Mouse (Mus musculus) T-helper 2 cell (primary cell): ENCODE measurements around the gene Capzb.

Source experiments
- in situ Hi-C: fragments of 300-600 bp; cut with MboI, MseI; formaldehyde crosslinking; loops from one replicate; pipeline ENCODE4 v1.15.1; 2025; ENCODE audit warnings: high pct_unique_total_duplicates

Gene Capzb

DNA sequence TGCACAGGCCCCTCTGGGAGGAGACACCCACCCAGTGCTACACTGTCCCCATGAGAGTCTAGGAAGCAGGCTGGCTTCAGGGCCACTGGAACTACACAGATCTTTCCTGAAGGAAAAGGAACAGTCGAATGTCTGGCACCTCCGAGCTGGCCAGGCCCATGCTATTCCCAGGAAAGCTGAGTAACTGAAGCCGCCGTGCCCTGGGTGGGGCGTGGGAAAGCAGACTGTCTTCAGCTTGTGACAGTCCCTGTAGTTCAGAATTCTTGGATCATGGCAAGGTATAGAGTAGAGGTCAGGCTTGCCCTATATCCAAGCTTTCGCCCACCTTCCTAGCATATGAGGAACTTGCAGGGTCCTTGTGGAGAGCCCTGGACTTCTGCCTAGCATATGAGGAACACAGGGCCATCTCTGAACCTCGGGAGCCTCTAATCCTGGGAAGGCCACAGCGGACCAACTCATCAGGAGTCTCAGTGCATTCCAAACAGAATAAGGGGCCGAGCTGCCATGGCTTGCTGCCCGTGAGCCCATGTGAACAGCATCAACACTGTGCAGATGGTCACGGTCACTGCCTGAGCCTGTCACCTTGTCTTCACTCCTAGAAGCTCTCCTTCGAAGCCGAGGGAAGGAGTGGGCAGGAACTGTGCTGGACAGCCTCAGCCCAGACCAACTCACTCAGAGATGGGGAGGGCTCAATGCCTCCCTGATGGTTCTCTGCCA, 73.2 kb downstream of the Capzb start:
- in situ Hi-C loops = loop anchor here (25.0 kb wide), 1 partner anchor 179 kb away; the partner anchor contains the start of genes Htr6 and Nbl1

DNA sequence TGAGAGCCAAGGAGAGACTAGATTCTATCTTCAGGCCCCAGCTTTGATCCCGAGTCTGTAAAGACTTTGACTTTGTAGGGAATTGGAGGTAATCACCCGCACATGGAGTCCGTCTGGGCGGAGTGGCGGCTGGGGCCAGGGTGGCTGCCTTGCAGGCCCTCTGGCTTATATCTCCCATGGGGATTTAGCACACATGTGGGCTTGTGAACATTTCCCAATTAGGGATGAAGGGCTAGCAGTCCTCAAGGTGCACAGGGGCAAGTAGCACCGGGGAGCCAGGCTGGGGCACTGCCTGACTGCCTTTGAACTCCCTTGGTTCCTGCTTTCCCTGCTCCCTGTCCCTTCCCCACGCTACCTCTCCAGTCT, 73.8 kb downstream of the Capzb start:
- in situ Hi-C loops = loop anchor here (25.0 kb wide), 1 partner anchor 179 kb away; the partner anchor contains the start of genes Htr6 and Nbl1

DNA sequence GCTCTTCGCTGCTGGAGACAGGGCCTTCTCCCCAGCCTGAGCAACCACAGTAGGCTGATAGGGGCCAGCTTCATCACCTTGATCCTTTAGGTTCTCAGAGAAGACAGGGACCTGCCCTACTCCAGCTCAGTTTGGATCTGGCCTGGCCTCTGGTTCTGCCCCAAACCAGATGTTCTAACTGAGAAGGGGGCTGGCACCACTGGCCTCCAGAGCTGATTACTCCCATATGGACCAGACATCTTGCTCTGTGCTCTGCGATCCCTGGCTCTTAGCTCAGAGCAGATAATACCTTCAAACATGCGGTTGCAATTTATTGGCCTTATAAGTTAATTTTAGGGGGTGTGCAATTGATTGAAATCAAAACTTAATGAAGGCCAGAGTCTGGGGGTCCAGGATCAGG, 74.6 kb downstream of the Capzb start:
- in situ Hi-C loops = loop anchor here (25.0 kb wide), 1 partner anchor 180 kb away; the partner anchor contains the start of genes Htr6 and Nbl1

DNA sequence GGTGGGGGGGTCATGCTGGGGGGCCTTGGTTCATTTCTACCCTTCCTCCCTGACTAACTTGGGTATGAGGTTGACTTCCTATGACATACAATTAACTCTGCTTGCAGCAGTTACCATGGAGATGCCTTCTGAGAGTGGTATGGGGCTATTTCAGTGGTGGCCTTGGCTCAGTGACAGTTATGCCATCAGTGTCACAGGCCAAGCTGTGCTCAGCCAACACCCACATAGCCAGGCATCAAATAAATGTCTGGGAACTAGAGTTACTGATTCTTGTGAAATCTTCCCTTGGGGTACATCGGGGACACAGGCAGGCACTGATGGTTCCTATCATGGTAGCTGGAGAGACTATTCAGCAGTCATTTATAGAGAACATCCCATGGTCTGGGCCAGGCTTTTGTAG, 75.5 kb downstream of the Capzb start:
- in situ Hi-C loops = loop anchor here (25.0 kb wide), 1 partner anchor 181 kb away; the partner anchor contains the start of genes Htr6 and Nbl1

DNA sequence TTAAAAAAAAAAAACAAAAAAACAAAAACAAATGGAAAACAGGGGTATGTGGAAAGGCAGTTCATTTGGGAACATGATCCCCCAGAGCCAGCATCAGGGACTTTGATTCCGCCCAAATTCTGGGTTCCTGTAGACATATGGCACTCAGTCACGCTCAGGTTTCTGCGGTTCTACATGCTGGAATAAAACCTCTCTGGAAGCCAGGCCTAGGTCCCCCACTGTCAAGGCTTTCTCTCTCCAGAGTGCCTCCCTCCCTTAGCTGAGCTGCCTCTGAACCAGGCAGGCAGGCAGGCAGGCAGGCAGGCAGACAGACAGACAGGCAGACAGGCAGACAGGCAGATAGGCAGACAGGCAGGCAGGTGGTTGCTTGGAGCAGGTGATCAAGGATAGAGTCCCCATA, 77.5 kb downstream of the Capzb start:
- in situ Hi-C loops = loop anchor here (25.0 kb wide), 1 partner anchor 183 kb away; the partner anchor contains the start of genes Htr6 and Nbl1

DNA sequence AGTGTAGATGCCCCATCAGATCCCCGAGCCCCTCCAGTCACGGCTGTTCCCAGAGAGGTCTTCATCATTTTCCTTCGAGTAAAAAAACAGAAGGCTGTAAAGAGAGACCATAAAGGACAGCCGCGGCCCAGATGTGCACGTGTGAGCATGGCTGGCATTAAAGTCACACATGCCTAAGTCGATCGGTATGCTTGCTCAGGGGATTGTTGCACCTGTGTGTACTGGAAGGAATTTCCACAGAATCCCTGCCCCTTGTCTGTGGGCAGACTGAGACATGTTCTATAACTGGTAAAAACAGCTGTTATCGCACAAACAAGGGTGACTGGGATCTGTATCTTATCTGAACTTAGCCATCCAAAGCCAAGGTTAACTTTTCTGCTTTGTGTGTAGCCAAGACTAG, 78.9 kb downstream of the Capzb start:
- in situ Hi-C loops = loop anchor here (25.0 kb wide), 1 partner anchor 184 kb away; the partner anchor contains the start of genes Htr6 and Nbl1

DNA sequence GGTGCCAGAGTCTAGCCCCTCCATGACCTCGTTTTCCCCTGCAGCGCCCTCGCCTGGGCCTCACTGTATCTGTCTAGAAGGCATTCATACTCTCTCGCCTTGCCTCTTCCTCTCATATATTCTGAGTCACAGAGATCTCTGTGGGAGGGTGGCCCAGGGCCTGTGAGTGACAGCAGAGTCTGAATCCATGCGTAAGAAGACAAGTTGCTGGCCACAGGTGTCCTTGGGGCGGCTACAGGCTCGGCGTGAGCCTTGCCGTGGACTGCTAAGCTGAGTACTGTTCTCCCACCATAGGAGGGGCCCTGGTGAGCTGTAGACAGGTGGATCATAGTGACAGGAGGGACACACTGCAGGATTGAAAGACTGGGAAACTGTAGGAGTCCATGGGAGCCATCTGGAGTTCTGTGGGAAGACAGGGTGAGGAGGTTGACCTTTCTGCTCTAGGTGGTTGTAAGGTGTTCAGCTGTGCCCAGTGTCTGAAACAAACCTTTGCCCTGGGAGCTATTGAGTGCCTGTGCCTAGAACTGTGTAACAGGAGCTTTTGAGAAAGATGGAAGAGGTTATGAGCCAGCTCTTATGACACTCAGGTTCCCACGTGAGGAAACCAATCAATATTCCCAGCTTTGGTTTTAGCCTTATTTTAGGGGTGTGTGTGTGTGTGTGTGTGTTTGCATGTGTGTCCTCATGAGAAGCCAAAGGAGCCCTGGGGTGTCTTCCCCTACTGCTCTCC, 80.4 kb downstream of the Capzb start:
- in situ Hi-C loops = loop anchor here (25.0 kb wide), 1 partner anchor 186 kb away; the partner anchor contains the start of genes Htr6 and Nbl1

DNA sequence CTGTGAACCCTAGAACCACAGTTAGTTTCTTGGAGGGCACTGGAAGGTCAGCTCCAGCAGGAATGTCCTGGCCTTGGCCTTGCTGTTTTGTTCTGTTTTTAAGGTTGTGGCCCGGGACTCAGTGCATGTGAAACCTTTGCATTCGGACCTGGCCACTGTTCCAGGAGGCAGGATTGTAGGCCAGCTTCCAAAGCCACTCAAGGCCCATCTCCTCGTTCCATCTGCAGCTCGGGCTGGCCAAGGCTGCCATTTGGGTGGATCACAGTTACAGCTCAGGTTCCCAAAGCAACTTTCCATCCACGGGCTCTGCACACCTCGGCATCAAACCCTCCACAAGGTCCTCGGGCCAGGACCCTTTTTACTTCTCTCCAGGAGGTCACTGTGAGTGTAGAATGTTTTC, 81.9 kb downstream of the Capzb start:
- in situ Hi-C loops = loop anchor here (25.0 kb wide), 1 partner anchor 187 kb away; the partner anchor contains the start of genes Htr6 and Nbl1

DNA sequence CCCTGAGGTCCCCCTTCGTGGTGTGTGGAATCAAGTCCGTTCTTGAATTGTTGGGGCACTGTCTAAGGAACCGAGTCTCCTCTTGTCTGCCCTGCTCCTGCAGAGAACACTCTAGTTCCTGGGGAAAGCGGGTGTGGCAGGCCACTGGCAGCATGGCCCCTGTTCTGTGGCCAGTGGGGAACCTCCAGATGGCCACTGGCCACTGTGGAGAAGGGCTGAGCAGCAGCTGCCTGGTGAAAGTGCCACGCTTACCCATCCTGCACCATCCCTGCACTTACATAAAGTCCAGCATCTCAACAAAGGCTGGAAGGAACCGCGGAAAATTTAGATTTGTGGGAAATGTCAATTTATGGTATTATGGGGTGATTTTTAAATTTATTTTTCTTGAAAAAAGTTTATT, 83.7 kb downstream of the Capzb start:
- in situ Hi-C loops = no loop called here

DNA sequence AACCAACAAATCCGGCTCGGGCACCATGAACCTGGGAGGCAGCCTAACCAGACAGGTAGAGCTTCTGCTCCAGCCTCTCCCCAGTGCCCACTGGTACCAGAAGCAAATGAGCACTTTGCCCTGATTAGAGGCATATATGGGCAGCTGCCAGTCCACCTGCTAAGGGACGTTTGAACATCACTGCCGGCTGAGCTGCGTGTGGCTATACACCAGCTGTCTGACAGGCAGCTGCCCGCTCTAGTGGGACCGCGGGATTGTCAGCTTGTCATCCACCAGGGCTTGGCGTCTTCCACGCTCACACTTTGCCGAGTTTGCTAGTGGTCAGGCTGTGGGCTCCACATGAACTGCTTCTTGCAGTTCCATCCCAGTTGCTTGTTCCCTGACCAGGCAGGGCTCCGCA, 87.8 kb downstream of the Capzb start:
- in situ Hi-C loops = no loop called here

DNA sequence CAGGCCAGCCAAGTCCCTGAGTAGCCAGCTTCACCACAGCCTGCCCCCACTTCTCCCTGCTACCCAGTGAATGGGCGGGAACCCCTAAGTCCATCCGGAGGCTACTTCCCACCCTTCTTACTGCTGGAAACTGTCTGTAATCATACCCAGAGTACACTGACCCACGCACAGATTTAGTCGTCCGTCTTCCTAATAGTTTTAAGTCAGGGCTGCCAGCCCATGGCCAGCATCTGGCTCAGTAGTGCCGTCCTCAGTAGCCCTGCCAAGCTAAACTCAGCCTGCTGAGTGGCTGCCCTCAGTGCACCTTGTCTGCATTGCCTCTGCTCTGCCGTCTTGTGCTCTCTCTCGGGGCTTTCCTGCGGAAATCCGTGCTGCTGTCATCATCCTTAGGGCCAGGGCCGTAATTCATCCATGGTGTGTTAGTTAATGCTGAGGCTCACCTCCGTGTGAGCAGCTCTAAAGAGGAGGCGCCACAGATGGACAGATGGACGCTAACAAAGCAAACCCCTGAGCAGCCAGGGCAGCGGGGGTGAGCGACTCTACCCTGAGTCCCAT, 89.2 kb downstream of the Capzb start:
- in situ Hi-C loops = no loop called here

DNA sequence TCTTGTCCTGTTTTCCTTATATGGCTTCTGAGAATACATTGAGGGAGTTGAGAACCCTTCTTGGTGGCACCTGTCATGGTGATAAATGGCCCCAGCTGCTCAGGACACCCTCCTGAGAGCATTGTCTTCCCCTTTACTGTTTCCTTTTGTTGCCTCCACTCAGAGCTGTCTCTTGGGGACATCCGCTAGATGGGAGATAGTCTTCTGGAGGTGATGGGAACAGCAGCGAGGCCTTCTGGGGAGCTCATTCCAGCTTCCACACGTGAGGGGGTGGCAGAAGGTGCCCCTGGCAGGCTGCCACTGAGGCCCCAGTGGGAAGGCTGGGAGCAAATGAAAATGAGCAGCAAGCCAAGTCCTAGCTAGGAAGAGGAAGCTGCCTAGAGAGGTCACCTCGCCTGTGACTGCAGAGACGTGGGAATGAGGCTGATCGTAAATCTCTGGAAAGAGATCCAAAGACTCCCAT, 90.3 kb downstream of the Capzb start:
- in situ Hi-C loops = no loop called here

DNA sequence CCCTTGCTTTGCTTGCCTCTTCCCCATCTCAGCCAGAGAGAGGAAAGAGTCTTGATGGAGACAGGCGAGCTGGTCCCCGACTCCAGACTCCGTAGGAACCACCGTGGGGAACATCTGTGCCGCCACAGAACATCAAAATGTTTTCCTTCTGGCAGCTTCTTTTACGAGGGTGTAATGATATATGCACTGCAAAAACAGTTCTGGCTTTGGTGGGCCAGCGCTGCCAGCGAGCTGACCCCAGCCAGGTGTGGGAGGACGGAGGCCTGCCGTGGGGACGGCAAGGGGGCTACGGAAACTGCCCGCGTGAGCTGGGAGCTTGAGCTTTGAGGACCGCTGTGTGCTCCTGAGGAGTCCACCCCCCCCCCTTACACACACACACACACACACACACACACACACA, 92.2 kb downstream of the Capzb start:
- in situ Hi-C loops = no loop called here

DNA sequence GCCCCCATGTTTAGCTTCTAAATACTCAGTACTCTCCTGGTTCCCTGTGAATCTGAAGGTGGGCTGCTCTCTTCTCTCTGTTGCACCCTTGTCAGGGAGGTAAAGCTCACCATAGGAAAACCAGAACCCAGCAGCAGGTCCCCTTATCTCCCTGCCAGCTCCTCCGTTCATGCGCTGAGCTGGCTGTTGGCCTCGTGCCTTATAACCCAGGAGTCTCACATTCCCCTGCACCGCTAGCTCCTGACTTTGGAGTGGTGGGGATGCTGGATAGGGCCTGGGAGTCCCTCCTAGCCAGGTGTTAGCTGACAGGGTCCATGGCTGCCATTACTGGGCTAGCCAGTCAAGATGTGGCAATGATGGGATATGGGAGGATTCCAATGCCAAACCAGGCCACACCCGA, 93.5 kb downstream of the Capzb start:
- in situ Hi-C loops = no loop called here

DNA sequence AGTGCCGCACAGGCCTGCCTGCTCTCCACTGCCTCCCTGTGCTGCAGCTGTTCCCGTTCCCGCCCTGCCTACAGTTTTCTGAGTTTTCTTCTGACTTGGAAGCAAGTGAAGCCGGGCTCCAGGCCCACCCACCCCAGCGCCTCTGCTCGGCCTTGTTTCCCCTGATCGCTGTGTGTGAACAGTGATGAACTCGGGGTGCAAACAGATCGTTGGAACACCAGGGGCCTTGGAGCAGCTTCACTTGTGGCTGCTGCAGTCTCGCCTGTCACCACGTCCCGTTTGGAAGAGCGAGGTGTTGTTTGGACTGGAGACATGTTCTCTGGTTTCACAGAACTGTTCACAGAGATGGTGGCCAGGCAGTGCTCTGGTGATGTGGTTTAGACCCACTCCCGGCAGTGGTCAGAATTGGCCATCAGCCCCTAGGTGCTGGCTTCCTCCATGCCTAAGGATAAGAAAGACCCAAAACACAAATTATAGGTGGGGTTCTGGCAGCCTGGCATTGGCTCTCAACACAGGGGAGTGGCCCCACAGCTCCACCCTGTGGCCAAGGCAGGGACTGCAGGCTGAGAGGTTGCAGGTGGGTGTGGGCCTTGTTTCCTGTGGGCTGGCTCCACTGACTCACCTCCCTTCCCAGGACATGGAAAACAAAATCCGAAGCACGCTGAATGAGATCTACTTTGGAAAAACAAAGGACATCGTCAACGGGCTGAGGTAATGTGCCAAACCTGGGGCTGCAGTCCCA, 94.6 kb downstream of the Capzb start:
- in situ Hi-C loops = no loop called here

DNA sequence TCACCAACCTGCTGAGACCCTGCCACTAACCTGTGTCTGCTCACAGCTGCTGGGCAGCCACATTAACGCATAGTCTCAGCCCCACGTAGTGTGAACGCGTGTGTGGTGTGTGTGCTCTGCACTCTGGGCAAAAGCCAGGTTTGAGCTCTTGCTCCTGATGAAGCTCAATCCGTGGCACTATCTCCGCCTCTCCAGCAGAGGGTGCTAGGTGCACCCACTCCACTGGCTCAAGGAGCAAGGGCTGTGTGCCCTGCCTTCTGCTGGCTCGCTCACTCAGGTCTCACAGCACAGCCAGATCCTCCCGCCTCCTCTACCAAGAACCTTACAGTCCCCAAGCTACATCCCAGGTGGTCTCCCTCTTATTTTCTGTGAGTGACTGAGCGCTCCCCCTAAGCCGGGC, 96.3 kb downstream of the Capzb start:
- in situ Hi-C loops = no loop called here

DNA sequence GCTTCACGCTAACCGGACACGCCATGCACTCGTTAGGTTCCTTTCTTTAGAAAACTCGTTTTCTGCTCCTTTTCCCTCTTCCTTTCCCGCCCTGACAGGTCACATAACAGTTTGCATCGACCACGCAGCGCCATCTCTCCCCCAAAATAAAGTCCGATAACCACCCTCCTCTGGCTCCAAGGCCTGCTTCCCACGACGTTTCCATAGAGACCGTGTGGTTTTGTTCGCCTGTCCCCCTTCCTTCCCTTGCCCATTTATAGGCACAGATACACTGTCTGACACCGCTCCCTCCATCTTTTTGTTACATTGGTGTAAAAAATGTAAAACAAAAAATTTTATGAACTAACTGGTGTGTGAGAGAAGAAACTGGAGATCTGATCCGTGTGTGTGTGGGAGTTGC, 98.4 kb downstream of the Capzb start:
- in situ Hi-C loops = no loop called here

DNA sequence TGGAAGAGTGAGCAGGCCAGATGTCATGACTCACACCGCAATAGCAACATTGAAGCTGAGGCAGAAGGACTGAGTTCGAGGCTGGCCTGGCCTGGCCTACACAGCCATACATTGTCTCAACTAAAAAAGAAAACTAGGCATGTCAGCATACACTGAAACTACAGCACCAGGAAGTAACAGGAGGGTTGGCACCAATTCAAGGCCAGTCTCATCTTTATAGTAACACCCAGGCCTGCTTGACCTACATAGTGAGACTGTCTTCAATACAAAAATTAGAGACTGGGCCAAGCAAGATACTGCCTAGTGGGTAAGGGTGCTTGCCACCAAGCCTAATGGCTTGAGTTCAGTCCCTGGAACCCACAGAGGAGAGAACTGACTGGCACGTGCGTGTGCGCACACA, 99.3 kb downstream of the Capzb start:
- in situ Hi-C loops = no loop called here

DNA sequence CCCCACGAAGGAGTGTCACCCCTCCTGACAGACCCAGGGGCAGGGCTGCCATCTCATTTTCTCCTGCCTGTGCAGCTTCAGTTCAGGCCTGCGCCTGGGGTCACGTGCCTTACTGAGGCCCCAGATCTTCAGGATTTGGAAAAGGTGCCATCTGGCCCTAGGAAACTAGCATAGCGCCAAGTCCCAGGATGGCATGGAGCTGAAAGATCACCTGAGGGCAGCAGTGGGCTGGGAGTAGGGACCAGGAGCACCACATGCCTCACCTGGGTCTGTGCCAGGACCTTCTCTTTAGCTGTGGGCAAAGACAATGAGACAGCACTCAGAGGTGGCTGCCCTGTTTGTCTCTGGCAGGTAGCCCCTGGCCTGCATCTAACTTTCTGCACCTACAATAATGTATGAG, 104.9 kb downstream of the Capzb start:
- in situ Hi-C loops = no loop called here

DNA sequence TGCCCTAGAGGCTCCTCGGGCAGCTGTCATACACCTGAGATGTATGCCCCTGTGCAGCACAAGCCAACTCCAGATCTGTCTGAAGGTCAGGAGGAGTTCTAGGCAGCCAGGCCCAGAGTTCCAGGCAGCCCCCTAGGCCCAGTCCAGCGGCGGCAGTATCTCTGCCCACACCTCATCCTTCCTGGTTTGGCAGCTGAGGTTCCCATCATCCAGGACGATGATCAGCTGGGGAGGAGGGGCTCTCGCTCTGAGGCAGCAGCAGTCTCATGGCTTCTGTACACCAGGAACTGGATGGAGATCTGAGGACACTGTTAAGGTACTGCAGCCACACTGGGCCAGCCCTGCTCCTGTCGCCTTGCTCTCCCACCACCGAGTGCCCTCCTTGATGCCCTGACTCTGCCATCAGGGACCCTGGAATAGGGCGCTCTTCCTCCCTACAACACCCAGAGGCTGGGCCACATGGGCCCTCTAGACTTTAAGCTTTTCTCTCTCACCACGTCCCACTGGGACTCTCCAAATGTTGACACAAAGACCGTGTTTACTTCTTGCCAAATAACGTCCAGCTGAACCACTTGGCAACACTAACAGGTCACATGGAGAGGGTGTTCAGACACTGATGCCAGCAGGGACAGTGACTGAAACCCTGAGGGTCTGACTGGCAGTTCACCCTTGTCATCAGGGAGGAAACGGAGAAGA, 106.1 kb downstream of the Capzb start:
- in situ Hi-C loops = no loop called here

DNA sequence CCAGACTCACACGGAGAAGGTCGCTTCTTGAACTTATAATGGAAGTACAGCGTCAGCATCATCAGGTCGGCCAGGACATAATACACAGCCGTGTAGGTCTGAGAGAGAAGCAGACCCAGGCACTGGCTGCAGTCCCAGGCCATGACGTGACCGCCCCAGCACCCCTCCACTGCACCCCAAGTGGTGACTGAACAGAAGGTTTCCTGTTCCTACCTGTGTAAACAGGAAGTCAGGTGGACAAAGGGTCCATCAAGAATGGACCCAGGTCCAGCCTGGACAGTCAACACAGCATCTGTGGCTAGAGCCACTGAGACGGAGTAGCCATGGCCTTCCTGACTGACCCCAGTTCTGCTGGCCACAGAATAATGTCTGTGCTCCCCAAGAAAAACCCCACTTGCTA, 109.1 kb downstream of the Capzb start:
- in situ Hi-C loops = no loop called here
